Mouse (Mus musculus): ENCODE measurements around the gene Limd1. TPM values are rescaled to one million over a fixed set of nuclear protein-coding genes. Genes with fewer than 3 reads are reported as not detected.
A peak's percentile ranks its signal among the peaks of the same experiment; 100 is the strongest.

Limd1 gene
- total RNA-seq, 2 experiments from 2014 or later: 5.7 to 7.6 TPM

GRCm38 (mm10) chr9:123489073-123489472 is 10.6 kb downstream of the Limd1 start:
- H3K4me3 ChIP-seq: no peak overlapping the region
- H3K27ac ChIP-seq: no peak overlapping the region
- no peak for DNase-seq (ENCODE audit: low spot score in 2 of 2)
- TF ChIP-seq CTCF (conservative IDR thresholded peaks at IDR 0.05): no peak

DNA sequence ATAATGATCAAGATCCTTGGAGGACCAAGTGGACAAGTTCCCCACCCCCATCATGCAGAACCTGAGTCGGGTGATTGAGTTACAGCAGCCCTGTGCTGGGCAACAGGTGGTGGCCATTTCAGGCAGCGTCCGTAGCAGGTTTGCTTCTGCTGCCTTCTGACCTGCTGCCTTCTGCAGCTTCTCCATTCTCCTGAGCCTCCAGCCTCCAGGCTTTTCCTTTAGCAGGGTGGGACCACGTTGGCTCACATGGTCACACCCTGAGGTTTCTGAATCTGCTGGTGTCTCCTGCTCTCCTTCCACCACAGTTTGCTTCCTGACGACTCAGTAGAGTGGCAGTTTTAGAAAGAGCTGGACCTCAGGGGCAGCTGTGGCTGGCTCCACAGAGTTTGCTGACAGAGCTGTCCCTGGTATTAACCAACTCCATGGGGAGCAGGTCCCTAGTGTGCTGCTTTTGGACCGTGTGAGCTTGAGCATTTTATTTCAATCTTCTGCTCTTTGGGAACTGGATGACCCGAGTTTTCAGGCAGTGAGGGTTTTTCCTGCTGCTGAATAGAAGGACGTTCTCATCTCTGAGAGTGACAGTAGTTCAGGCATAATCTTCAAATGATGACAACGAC is 11.3 kb downstream of the Limd1 start:
- no peak for TF ChIP-seq CTCF (conservative IDR thresholded peaks at IDR 0.05)
- no peak for DNase-seq (ENCODE audit: low spot score in 2 of 2)
- no peak overlapping the region for H3K4me3 ChIP-seq
- peak overlapping the region; percentile 41; the same call in 1 of the 2 replicates for H3K27ac ChIP-seq

- no peak overlapping the region for H3K4me3 ChIP-seq
- TF ChIP-seq CTCF (conservative IDR thresholded peaks at IDR 0.05): no peak
- 0 out of 2 replicates have a peak overlapping the region, but pooled peaks have one; percentile 18 for H3K27ac ChIP-seq
- no peak for DNase-seq (ENCODE audit: low spot score in 2 of 2)
These were observed 12.4 kb downstream of the Limd1 start for GRCm38 (mm10) chr9:123490930-123491329.

GRCm38 (mm10) chr9:123491917-123492585 is 13.5 kb downstream of the Limd1 start:
- peak; percentile 48 to 54 for DNase-seq (ENCODE audit: low spot score in 2 of 2)
- TF ChIP-seq CTCF (conservative IDR thresholded peaks at IDR 0.05): no peak
- peak overlapping the region; percentile 40 for H3K27ac ChIP-seq
- no peak overlapping the region for H3K4me3 ChIP-seq

DNA sequence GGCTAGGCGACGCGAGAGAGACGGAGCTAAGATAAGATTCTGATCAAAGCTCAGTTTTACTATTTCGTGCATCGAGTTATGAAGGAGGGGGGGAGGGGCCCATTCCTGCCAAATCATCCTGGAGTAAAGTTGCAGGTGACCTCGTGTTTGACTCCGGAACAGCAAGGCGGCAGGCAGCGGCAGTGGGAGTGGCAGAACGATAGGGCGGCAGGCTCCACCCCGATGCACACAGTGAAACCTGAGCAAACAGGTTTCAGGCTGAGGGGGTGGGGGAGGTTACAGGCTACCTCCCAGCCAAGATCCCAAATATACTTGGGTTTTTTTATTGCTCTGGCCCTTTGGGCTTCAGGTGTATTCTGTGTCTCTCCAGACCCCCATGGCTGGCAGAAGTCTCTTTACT is 18.2 kb downstream of the Limd1 start:
- Histone ChIP-seq H3K4me3 (no peak overlapping the region), H3K27ac (no peak overlapping the region)
- TF ChIP-seq CTCF (conservative IDR thresholded peaks at IDR 0.05): no peak
- DNase-seq (ENCODE audit: low spot score in 2 of 2): no peak

- TF ChIP-seq CTCF (conservative IDR thresholded peaks at IDR 0.05): no peak
- no peak for DNase-seq (ENCODE audit: low spot score in 2 of 2)
- no peak overlapping the region for H3K27ac ChIP-seq
- H3K4me3 ChIP-seq: no peak overlapping the region
These were observed 19.4 kb downstream of the Limd1 start for GRCm38 (mm10) chr9:123497906-123498305.

DNA sequence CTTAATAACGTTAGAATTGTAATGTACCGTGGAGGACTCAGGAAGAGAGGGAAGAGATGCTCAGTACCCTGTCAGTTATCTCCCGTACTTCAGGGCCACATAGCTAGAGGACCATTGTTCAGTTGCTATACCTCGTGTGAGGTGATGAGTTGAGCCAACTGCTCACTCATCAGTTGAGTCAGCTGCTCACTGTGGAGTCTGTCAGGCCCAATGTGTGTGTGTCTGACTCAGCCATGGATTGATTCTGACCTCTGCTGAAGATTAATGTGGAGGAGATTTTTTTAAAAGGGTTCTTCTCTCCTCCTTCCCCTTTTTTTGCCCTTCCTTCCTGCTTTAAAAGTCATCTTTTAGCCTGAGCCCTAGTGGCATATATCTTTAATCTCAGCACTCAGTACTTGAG is 22.0 kb downstream of the Limd1 start:
- TF ChIP-seq CTCF (conservative IDR thresholded peaks at IDR 0.05): no peak
- no peak overlapping the region for H3K4me3 ChIP-seq
- H3K27ac ChIP-seq: no peak overlapping the region
- DNase-seq (ENCODE audit: low spot score in 2 of 2): no peak

- H3K4me3 ChIP-seq: no peak overlapping the region
- DNase-seq (ENCODE audit: low spot score in 2 of 2): peak in 1 of 2 experiments; percentile 45
- peak overlapping the region; percentile 81 for H3K27ac ChIP-seq
- TF ChIP-seq CTCF (conservative IDR thresholded peaks at IDR 0.05): no peak
These were observed 24.8 kb downstream of the Limd1 start for GRCm38 (mm10) chr9:123503171-123503834.

DNA sequence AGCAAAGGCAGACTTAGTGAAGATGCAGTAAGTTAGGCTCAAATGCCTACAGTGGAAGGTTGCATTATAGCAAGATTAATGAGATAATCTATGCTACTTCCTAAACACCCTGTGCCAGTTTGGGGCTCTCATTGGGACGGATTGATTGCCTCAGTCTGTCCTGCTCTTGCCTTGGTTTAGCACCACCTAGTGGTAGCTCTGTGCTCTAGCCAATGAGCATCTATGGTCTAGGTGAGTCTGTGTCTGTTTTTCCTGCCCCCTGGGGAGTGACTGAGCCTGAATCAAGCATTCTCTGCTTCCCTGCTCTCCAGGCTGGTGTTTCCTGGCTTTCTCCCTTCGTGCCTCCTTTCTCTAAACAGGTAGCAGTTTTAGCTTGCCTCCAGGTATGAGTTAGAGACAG is 25.8 kb downstream of the Limd1 start:
- TF ChIP-seq CTCF (conservative IDR thresholded peaks at IDR 0.05): peak; percentile 97
- H3K27ac ChIP-seq: peak overlapping the region; percentile 81; the same call in 1 of the 2 replicates
- DNase-seq (ENCODE audit: low spot score in 2 of 2): peak in 1 of 2 experiments; percentile 53
- no peak overlapping the region for H3K4me3 ChIP-seq

DNA sequence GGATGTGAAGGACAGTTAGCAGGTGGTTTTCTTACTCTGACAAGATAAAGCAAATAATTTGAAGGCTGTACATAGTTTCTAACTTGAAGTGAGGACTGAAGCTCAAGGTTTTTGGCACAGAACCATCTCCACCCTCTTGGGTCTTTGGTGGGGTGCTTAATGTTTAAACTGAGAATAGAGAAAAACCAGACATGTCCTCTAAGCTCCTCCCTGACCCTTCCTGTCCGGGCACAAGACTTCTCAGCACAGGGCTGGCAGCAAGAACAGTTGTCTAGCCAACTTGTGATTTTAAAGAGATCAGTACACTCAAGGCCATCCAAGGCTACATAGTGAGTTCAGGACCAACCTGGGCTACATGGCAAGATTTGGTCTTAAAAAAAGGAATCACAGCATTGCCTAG is 27.1 kb downstream of the Limd1 start:
- Histone ChIP-seq H3K27ac (no peak overlapping the region), H3K4me3 (no peak overlapping the region)
- no peak for TF ChIP-seq CTCF (conservative IDR thresholded peaks at IDR 0.05)
- no peak for DNase-seq (ENCODE audit: low spot score in 2 of 2)

GRCm38 (mm10) chr9:123506270-123507146 is 28.0 kb downstream of the Limd1 start:
- no peak for DNase-seq (ENCODE audit: low spot score in 2 of 2)
- no peak for TF ChIP-seq CTCF (conservative IDR thresholded peaks at IDR 0.05)
- no peak overlapping the region for H3K27ac ChIP-seq
- no peak overlapping the region for H3K4me3 ChIP-seq

DNA sequence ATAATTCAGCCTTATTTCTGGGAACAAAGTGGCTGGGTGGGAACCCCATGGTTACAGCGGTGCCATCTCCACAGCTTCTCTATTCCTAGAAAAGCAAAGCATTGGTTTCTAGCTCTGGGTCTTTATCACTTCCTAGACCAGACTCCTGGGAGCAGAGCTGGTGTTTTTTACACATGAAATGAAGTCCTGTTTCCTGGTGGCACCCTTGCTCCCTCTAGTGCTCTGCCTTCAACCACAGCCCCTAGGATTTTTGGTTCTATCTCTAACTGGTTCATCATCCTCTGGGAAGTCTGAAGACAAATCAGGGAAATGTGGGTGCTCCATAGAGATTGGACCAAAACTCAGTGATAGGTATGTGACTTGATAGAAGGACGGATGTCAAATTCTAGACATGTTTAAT is 28.9 kb downstream of the Limd1 start:
- Histone ChIP-seq H3K4me3 (no peak overlapping the region), H3K27ac (no peak overlapping the region)
- peak; percentile 71 for TF ChIP-seq CTCF (conservative IDR thresholded peaks at IDR 0.05)
- no peak for DNase-seq (ENCODE audit: low spot score in 2 of 2)

DNA sequence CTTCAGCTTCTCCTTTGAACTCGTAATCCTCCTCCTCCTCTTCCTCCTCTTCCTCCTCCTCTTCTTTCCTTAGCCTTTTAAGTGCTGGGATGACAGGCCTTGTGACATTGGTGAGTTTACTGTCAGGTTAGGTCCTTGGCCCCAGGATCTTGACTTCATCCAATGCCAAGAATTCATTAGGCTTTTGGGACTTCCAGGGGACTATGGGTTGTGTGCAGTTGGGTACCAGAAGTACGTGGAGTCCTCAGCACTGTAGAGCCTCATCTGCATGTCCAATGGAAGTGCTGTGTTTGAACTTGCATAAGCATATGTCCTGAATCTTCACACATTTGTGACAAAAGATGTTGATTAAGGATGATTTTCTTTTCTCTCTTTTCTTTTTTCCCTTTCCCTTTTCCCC is 30.5 kb downstream of the Limd1 start:
- no peak overlapping the region for H3K4me3 ChIP-seq
- no peak overlapping the region for H3K27ac ChIP-seq
- no peak for DNase-seq (ENCODE audit: low spot score in 2 of 2)
- TF ChIP-seq CTCF (conservative IDR thresholded peaks at IDR 0.05): no peak

All from layer of hippocampus, adult 2 months (tissue).